Mouse (Mus musculus) lung, postnatal 0 days (tissue): ENCODE measurements around the gene Lama4.

Experiments used
- CTCF ChIP-seq: IDR thresholded peaks from 2 replicates; pipeline ENCODE4 v1.5.1; 2016; ENCODE audit warnings: antibody characterized with exemption, mild to moderate bottlenecking
- EP300 ChIP-seq: IDR thresholded peaks from 2 replicates; pipeline ENCODE4 v1.6.1; 2016; ENCODE audit warnings: antibody characterized with exemption, mild to moderate bottlenecking, control low read depth

DNA sequence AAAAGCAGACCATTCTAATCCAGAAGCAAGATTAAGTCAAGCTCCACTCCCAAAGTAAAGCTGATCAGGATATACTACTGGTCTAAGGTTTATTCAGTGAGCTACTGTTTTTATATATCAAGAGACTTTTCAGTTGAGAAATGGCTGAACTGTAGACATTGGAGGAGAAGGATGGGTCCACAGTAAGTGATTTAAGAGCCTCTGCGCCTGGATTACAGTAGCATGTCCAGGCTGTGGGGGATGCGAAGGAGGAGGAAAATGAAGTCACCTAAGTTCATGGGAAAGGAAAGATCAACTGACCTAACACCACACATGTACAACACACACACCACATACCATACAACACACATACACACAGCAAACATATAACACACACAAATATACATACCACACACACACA lies 1.3 kb downstream of the Lama4 start:
- TF ChIP-seq CTCF (no peak), EP300 (no peak)
